Mouse (Mus musculus): ENCODE data around the gene Carmil1.

DNA sequence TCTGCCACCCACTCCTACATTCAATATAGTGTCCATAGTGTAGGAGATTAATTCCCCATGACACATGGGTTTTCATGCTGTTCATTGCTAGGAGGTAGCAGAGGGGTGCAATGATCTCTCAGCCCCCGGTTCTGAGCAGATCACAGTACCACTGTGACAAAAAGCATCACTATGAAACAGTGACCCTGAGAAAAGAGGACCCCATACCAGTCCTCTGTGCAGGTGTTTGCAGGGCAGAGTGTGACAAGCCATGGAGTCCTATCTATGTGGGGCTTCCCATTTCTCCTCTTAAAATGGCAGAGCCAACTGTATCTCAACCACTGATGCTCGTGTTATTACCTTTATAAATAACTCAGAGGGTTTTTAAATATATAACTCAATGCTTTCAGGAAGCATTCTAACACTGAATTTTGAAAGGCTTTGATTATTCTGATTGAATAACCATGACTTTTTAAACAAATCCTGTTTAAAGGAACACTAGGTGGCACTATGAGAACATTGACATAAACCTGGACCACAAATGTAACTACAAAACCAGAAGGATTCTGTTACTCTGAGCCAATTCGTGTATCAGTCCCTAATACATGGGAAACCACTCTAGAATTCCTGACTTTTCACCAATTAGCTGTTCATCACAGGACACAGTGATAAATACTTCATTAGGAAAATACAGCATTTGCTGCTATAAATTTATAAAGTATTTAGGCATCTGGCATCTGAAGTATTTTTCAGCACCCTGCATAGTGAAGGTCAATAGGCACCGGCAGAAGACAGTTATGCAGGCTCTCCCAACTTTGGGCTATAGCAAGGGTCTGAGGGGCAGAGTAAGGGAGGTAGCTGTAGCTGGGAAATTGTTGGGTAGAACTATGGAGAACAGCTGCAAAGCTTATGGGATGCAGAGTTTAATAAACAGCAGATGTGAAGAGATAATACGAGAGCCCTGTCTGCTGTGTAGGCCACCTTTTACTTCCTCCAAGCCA is 253.1 kb downstream of the Carmil1 start:
- TF ChIP-seq FLI1 (IDR thresholded peaks at IDR 0.05; ENCODE audit: low read length) (no peak), GATA1 (IDR thresholded peaks at IDR 0.05; ENCODE audit: borderline replicate concordance, low read length) (no peak)
